Mouse (Mus musculus) CH12.LX (cell line): ENCODE data around the gene Tnfrsf19. TPM values are rescaled to one million over a fixed set of nuclear protein-coding genes. Genes with fewer than 3 reads are reported as not detected.

Source experiments
- DNase-seq: peaks from one replicate; pipeline ENCODE4 v3.0.0-alpha.2; 2013; ENCODE audit errors: extremely low read depth
- H3K27ac ChIP-seq: 2 replicates; pipeline ENCODE4 v1.5.1; 2012; ENCODE audit warnings: low read depth, mild to moderate bottlenecking, control low read depth, moderate library complexity; ENCODE audit not compliant: insufficient read depth
- H3K27me3 ChIP-seq: replicated peaks from 2 replicates; pipeline ENCODE3; 2012; ENCODE audit warnings: inconsistent platforms
- H3K36me3 ChIP-seq, 2 experiments: replicated peaks in 1 of 2; 2 replicates each; pipeline versions ENCODE3 to v1.6.1; 2012; ENCODE audit warnings: inconsistent platforms in 1 of 2, low read length in 1 of 2, mild to moderate bottlenecking in 1 of 2, mixed read lengths in 1 of 2, moderate library complexity in 1 of 2; ENCODE audit not compliant: control insufficient read depth in 1 of 2, insufficient read depth in 1 of 2
- H3K4me1 ChIP-seq, 2 experiments: 2 replicates each; pipeline ENCODE4 v1.6.1; 2012; ENCODE audit warnings: inconsistent platforms in 1 of 2, moderate library complexity in 1 of 2; ENCODE audit not compliant: insufficient read depth in 2 of 2, control insufficient read depth in 1 of 2
- H3K4me2 ChIP-seq: 2 replicates; pipeline ENCODE4 v1.6.1; 2012; ENCODE audit warnings: low read depth, mild to moderate bottlenecking, control low read depth; ENCODE audit not compliant: poor library complexity, insufficient read depth, severe bottlenecking
- H3K4me3 ChIP-seq, 3 experiments: fragments of 150-350 bp in 1 of 3; sonication (generic) in 1 of 3; replicated peaks in 1 of 3; 2 replicates each; pipeline versions ENCODE3 to v1.5.1; 2011 to 2012; ENCODE audit warnings: low read depth in 2 of 3, low read length in 2 of 3, mild to moderate bottlenecking in 2 of 3, moderate library complexity in 2 of 3, control low read depth in 1 of 3, improper control_type of control experiment in 1 of 3, inconsistent platforms in 1 of 3, mixed read lengths in 1 of 3; ENCODE audit not compliant: poor library complexity in 1 of 3
- H3K79me2 ChIP-seq: replicated peaks from 2 replicates; pipeline ENCODE4 v1.6.1; 2012; ENCODE audit warnings: mild to moderate bottlenecking, moderate library complexity; ENCODE audit not compliant: control insufficient read depth, poor library complexity, insufficient read depth, severe bottlenecking; ENCODE audit errors: extremely low read depth
- H3K9ac ChIP-seq: 2 replicates; pipeline ENCODE4 v1.6.1; 2012; ENCODE audit warnings: low read depth, mild to moderate bottlenecking, control low read depth, moderate library complexity; ENCODE audit not compliant: insufficient read depth
- H3K9me3 ChIP-seq: replicated peaks from 2 replicates; pipeline ENCODE3; 2012; ENCODE audit warnings: low read length, inconsistent platforms, mixed read lengths
- BHLHE40 ChIP-seq: IDR thresholded peaks from 2 replicates; pipeline ENCODE4 v1.6.1; 2011; ENCODE audit warnings: mild to moderate bottlenecking, low read depth, low read length, improper control_type of control experiment
- CHD1 ChIP-seq: IDR thresholded peaks from 2 replicates; pipeline ENCODE4 v1.6.1; 2012; ENCODE audit warnings: low read depth, low read length, improper control_type of control experiment, inconsistent platforms
- E2F4 ChIP-seq: IDR thresholded peaks from 2 replicates; pipeline ENCODE4 v1.6.1; 2011; ENCODE audit warnings: low read depth, low read length, improper control_type of control experiment; ENCODE audit not compliant: insufficient replicate concordance
- ELF1 ChIP-seq: IDR thresholded peaks from 2 replicates; pipeline ENCODE4 v1.6.1; 2014; ENCODE audit warnings: low read depth, mild to moderate bottlenecking, inconsistent platforms, low read length, improper control_type of control experiment
- EP300 ChIP-seq: IDR thresholded peaks from 2 replicates; pipeline ENCODE4 v1.6.1; 2011; ENCODE audit warnings: low read length, improper control_type of control experiment
- ETS1 ChIP-seq: conservative IDR thresholded peaks from 2 replicates; pipeline ENCODE4 v1.6.1; 2012; ENCODE audit warnings: low read depth, mild to moderate bottlenecking, inconsistent platforms, low read length, improper control_type of control experiment, moderate library complexity
- GABPA ChIP-seq: IDR thresholded peaks from 2 replicates; pipeline ENCODE4 v1.6.1; 2012; ENCODE audit warnings: low read depth, low read length, improper control_type of control experiment, inconsistent platforms; ENCODE audit not compliant: insufficient replicate concordance
- HCFC1 ChIP-seq: IDR thresholded peaks from 2 replicates; pipeline ENCODE4 v1.6.1; 2012; ENCODE audit warnings: low read depth, mild to moderate bottlenecking, inconsistent platforms, low read length, improper control_type of control experiment
- IRF4 ChIP-seq: IDR thresholded peaks from 2 replicates; pipeline ENCODE4 v1.6.1; 2014; ENCODE audit warnings: low read depth, mild to moderate bottlenecking, inconsistent platforms, low read length, improper control_type of control experiment
- JUN ChIP-seq: IDR thresholded peaks from 2 replicates; pipeline ENCODE4 v1.6.1; 2011; ENCODE audit warnings: low read depth, mild to moderate bottlenecking, low read length, improper control_type of control experiment, moderate library complexity; ENCODE audit not compliant: insufficient read depth
- JUND ChIP-seq: conservative IDR thresholded peaks from 2 replicates; pipeline ENCODE4 v1.6.1; 2011; ENCODE audit warnings: low read depth, low read length, improper control_type of control experiment
- MAFK ChIP-seq: IDR thresholded peaks from 2 replicates; pipeline ENCODE4 v1.6.1; 2011; ENCODE audit warnings: low read length, improper control_type of control experiment; ENCODE audit not compliant: insufficient replicate concordance
- MAX ChIP-seq: IDR thresholded peaks from 2 replicates; pipeline ENCODE4 v1.6.1; 2011; ENCODE audit warnings: low read length, improper control_type of control experiment
- MAZ ChIP-seq: IDR thresholded peaks from 2 replicates; pipeline ENCODE4 v1.6.1; 2012; ENCODE audit warnings: low read depth, mild to moderate bottlenecking, inconsistent platforms, low read length, improper control_type of control experiment, moderate library complexity
- MEF2A ChIP-seq: IDR thresholded peaks from 2 replicates; pipeline ENCODE4 v1.6.1; 2014; ENCODE audit warnings: low read depth, mild to moderate bottlenecking, inconsistent platforms, low read length, improper control_type of control experiment, borderline replicate concordance
- MYC ChIP-seq: IDR thresholded peaks from 2 replicates; pipeline ENCODE4 v1.6.1; 2011; ENCODE audit warnings: low read depth, mild to moderate bottlenecking, improper control_type of control experiment, low read length
- NELFE ChIP-seq: IDR thresholded peaks from 2 replicates; pipeline ENCODE4 v1.6.1; 2011; ENCODE audit warnings: low read depth, low read length, improper control_type of control experiment
- POLR2A ChIP-seq: IDR thresholded peaks from 2 replicates; pipeline ENCODE4 v1.6.1; 2011; ENCODE audit warnings: low read depth, mild to moderate bottlenecking, improper control_type of control experiment, low read length
- POLR2AphosphoS2 ChIP-seq: IDR thresholded peaks from 2 replicates; pipeline ENCODE4 v1.6.1; 2011; ENCODE audit warnings: low read depth, low read length, improper control_type of control experiment
- RAD21 ChIP-seq: IDR thresholded peaks from 2 replicates; pipeline ENCODE4 v1.6.1; 2011; ENCODE audit warnings: low read depth, mild to moderate bottlenecking, low read length, improper control_type of control experiment, moderate library complexity
- SMC3 ChIP-seq: IDR thresholded peaks from 2 replicates; pipeline ENCODE4 v1.6.1; 2011; ENCODE audit warnings: low read depth, low read length, improper control_type of control experiment
- TBP ChIP-seq: conservative IDR thresholded peaks from 2 replicates; pipeline ENCODE4 v1.6.1; 2011; ENCODE audit warnings: low read depth, low read length, improper control_type of control experiment
- TCF12 ChIP-seq: IDR thresholded peaks from 2 replicates; pipeline ENCODE4 v1.6.1; 2014; ENCODE audit warnings: low read depth, mild to moderate bottlenecking, inconsistent platforms, low read length, improper control_type of control experiment
- ZKSCAN1 ChIP-seq: IDR thresholded peaks from 2 replicates; pipeline ENCODE4 v1.6.1; 2012; ENCODE audit warnings: low read depth, inconsistent platforms, low read length, improper control_type of control experiment, borderline replicate concordance
- ZMIZ1 ChIP-seq: IDR thresholded peaks from 2 replicates; pipeline ENCODE4 v1.6.1; 2012; ENCODE audit warnings: low read depth, mild to moderate bottlenecking, inconsistent platforms, low read length, improper control_type of control experiment
- ZNF384 ChIP-seq: IDR thresholded peaks from 2 replicates; pipeline ENCODE4 v1.6.1; 2012; ENCODE audit warnings: low read depth, low read length, improper control_type of control experiment, inconsistent platforms
- dilution Hi-C: fragments of 300-500 bp; cut with MboI; formaldehyde crosslinking; loops from 2 replicates; pipeline ENCODE4 v1.14.3; 2020; ENCODE audit warnings: low sequenced_read_pairs; ENCODE audit not compliant: extremely low pct_unique_long_range_greater_than_20kb, extremely low pct_ligation_motif_present
- in situ Hi-C: fragments of 300-500 bp; cut with MboI; formaldehyde crosslinking; loops from 3 replicates; pipeline ENCODE4 v1.14.3; 2019; ENCODE audit warnings: low sequenced_read_pairs, low pct_ligation_motif_present, low pct_unique_long_range_greater_than_20kb, mixed read lengths
- polyA plus RNA-seq: library from polyadenylated mRNA; unstranded; fragments of >175 nt; gene quantifications from 2 replicates; pipeline ENCODE4 v1.2.1, GENCODE M21; 2012; ENCODE audit warnings: low read depth; ENCODE audit not compliant: insufficient read length
- total RNA-seq, 2 experiments: library from RNA; depleted of rRNA; stranded (reverse); fragments of 300-350 nt in 1 of 2; fragments of >200 nt in 1 of 2; gene quantifications; 2 replicates each; pipeline ENCODE4 v1.2.3; 2012 to 2014

The Tnfrsf19 gene
- total and polyA plus RNA-seq, 3 experiments, result 4.4 to 6.5 (median 4.6) TPM

- no peak for TF ChIP-seq E2F4
- TF ChIP-seq MAZ, result no peak
- TF ChIP-seq NELFE, result no peak
- TF ChIP-seq POLR2A, result no peak
- TF ChIP-seq TBP, result no peak
- peak; percentile 70 for TF ChIP-seq MEF2A
- no peak for TF ChIP-seq POLR2AphosphoS2
- TF ChIP-seq MAX, result 0 out of 2 replicates have a peak, but pooled peaks have one; percentile 18
- no peak for TF ChIP-seq MYC
- TF ChIP-seq RAD21, result no peak
- TF ChIP-seq GABPA, result no peak
- TF ChIP-seq CHD1, result no peak
- peak; percentile 85 for TF ChIP-seq EP300
- TF ChIP-seq ZNF384, result no peak
These were observed 108.7 kb downstream of the Tnfrsf19 start (continued) for GRCm38 (mm10) chr14:60937481-60938039.

GRCm38 (mm10) chr14:60935705-60936104, 110.6 kb downstream of the Tnfrsf19 start:
- peak; percentile 24 for DNase-seq
- TF ChIP-seq MYC, result no peak
- no peak for TF ChIP-seq RAD21
- TF ChIP-seq SMC3, result no peak
- TF ChIP-seq JUND, result peak; percentile 57
- TF ChIP-seq POLR2A, result no peak
- TF ChIP-seq MAZ, result no peak
- TF ChIP-seq IRF4, result peak; percentile 84; the same call in 1 of the 2 replicates
- 0 out of 2 replicates have a peak, but pooled peaks have one; percentile 7 for TF ChIP-seq MAFK
- TF ChIP-seq JUN, result peak; percentile 54
- no peak for TF ChIP-seq ZMIZ1
- no peak for TF ChIP-seq ELF1
- peak; percentile 52 for TF ChIP-seq ETS1
- no peak for TF ChIP-seq TBP
- no peak for TF ChIP-seq NELFE
- 0 out of 2 replicates have a peak, but pooled peaks have one; percentile 26 for TF ChIP-seq GABPA
- no peak for TF ChIP-seq ZKSCAN1
- 0 out of 2 replicates have a peak, but pooled peaks have one; percentile 31 for TF ChIP-seq BHLHE40
- no peak for TF ChIP-seq TCF12
- no peak for TF ChIP-seq HCFC1
- TF ChIP-seq, all 38 proteins: peak for 7
- Histone ChIP-seq H3K9ac (no peak overlapping the region), H3K9me3 (no peaks in the 10 kb centered on the region), H3K27me3 (no peaks in the 10 kb centered on the region), H3K4me2 (no peak overlapping the region), H3K79me2 (no peaks in the 10 kb centered on the region), H3K4me1 (peaks cover 0 to 8% of the 10 kb centered on the region in 2 experiments; a peak in 2 of 4 replicates), H3K27ac (no peak overlapping the region), H3K4me3 (peak overlapping the region in 1 of 3 experiments; percentile 28), H3K36me3 (no peaks in the 10 kb centered on the region)
- in situ Hi-C loops, result no loop called here
- dilution Hi-C loops, result no loop called here
